Mouse (Mus musculus) lung, adult 18-20 months (tissue): ENCODE measurements around the gene Rorc.
A peak's percentile ranks its signal among the peaks of the same experiment; 100 is the strongest.

Experiments used
- DNase-seq, 2 experiments: peaks; one replicate each; pipeline ENCODE4 v3.0.0; 2022; ENCODE audit warnings: mixed read lengths in 2 of 2

The Rorc gene

GRCm38 (mm10) chr3:94434305-94434704 lies 61.7 kb downstream of the Rorc start:
- no peak for DNase-seq

GRCm38 (mm10) chr3:94436420-94436819 lies 63.8 kb downstream of the Rorc start:
- DNase-seq, result no peak

GRCm38 (mm10) chr3:94441182-94441581 lies 68.6 kb downstream of the Rorc start:
- no peak for DNase-seq

DNA sequence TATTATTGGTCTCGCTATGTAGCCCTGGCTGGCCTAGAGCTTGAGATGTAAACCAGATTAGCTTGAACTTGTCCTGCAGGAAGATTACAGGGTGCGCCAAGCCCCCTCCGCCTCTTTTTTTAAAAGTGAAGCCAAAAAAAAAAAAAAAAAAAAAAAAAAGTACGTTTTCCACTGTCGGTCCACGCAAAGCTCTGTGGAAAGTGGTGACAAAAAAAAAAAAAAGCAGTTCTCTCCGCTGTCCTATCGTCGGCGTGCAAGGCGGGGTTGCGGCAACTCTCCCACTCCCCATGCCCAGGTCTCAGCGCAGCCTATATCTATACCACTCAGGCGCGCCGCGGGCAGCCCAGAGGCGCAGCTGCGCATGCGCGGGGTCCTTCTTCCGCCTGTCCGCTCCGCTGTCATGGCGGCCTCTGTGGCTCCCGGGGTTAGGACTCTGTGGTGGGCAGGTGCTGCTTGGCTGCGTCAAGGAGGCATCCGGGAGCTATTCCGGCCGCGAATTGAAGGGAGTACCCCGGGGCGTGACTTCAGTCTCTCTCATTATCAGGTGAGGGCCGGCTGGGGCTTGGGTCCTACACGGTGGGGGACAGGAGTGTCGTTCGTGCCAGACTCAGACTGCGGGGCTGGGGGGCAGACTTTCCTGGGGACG lies 70.5 kb downstream of the Rorc start, which contains the start of gene Mrpl9:
TSS of gene Mrpl9 (plus strand) at position 368 of the 646 bp plus-strand sequence.
- DNase-seq, result peak; percentile 91 to 93

GRCm38 (mm10) chr3:94443597-94443964 lies 71.0 kb downstream of the Rorc start, which contains the start of gene Oaz3:
Oaz3 (minus strand) TSS chr3:94443915.
- DNase-seq, result no peak
